Mouse (Mus musculus): ENCODE results near the gene Ppp6r2.

Gene Ppp6r2

DNA sequence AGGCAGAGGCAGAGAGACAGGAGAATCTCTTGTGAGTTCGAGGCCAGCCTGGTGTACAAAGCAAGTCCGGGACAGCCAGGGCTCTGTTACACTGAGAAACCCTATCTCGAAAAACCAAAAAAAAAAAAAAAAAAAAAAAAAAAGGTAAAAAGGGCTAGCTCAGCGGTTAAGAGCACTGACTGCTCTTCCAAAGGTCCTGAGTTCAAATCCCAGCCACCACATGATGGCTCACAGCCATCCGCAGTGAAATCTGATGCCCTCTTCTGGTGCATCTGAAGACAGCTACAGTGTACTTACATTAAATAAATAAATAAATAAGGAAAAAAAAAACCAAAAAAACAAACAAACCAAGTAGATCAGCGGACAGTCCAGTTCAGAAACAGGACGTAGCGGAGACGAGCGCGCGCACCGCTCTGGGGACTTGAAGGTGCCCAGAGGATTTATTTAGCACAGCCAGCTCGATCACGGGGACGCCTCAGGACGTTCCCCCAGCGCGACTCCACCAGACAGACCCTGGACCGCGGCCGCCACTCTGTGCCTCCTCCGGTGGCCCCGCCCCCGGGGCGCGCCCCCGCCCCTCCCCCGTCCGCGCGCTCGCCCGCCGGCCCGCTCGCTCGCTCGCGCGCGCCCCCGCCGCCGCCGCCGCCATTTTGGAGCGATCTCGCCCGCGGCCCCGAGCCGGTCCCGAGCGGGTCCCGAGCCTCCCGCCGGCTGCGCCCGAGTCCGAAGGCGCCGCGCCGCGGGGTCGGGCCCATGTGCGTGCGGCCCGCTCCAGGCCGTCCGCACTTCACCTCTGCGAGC is at the start of gene Ppp6r2:
TSS of gene Ppp6r2 (plus strand) at position 639 of the 801 bp plus-strand sequence.
- peak; percentile 81 for DNase-seq

DNA sequence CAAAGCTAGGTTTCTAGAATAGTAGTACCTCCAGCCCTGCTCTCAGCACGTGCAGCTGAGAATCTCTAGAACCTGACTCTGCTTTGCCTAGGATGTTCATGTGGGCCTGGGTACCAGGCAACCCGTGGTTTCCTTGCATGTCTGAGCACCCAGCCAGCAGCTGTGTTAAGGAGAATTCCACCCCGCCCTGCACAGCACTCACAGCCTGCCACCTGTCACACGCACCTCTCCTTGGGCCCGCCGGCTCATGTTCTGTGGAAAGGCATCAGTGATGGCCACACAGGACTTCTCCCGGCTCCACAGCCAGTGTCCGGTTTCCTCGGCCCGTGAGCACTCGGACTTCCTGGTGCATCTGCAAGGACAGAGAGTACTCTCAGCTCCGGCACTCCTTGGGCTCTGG is 45.9 kb upstream of the Ppp6r2 start:
- DNase-seq = no peak

DNA sequence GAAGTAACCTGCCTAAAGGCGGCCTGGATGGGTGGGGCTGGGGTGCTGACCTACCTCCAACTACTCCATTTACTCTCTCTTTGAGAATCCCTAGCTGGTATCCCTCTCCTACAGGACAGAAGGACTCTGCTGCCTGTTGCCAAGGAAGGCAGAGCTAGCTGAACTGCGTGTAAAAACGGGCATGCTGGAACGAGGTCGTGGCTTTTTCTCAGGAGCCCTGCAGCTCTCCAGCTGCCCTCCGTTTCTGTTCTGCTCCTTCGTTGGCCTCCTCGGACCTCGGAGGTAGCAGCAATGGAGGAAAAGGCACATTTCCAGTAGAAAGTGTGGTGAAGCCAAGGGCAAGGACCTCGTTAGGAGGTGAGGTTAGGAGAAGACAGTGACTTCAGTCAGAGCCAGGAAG is 42.4 kb upstream of the Ppp6r2 start:
- DNase-seq = no peak

DNA sequence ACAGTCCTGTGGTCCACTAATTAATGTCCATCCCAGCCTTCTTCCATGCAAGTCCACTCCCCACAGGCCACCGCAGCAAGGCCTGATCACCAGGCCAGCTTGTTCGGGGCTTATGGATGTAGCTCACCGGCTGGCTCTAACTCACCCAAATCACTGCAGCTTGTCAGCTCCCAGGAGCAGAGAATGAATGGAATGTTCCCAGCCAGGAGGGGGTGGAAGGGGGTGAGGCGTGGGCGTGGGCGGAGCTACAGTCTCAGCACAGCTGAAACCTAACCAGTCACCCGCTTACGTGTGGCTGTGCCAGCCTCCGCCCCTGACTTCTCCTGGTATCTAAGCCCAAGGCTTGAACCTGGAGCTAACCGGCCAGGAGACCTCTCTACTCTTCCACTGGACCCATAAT is 41.9 kb upstream of the Ppp6r2 start:
- peak; percentile 80 for DNase-seq

DNA sequence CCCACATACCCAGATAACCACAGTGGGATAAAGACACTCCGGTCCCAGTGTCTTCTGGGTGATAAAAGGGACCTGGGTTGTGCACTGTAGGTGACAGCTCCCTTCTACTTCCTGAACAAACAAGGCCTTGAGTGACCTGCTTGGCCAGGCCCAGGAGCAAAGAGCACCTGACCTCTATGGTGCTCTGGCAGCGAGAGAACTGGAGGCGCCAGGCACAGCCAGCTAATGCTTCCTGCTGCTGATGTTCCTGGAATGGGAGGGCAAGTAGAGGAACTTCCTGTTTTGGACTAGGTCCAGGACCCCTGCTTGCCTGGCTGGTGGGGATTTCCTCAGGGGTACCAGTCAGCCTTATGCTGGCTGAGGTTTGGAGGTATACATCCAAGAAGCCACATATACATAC is 41.3 kb upstream of the Ppp6r2 start:
- DNase-seq = peak; percentile 51

DNA sequence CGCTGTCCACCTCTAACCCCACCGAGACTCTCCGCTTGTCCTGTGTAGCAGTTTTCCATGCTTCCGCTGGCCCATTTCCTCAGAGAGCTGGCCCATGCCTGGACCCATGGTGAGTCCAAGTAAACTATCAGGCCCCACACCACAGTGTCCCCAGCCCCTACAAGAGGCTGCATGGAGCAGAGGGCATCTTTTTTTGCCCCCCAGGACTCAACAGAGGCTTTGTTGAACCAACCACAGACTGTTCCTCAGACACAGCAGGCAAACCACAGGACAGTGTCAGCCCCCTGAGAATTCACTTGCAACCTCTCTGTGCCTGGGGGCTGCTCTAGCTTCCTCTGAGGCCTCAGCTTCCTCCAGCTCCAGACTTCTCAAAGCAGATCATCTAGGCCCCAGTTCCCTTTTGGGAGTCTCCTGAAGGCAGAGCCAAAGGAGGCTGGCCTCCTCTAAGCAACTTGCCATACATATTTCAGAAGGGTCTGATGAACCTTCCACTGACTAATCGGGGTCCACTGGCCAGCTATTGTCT is 39.8 kb upstream of the Ppp6r2 start:
- DNase-seq = no peak

DNA sequence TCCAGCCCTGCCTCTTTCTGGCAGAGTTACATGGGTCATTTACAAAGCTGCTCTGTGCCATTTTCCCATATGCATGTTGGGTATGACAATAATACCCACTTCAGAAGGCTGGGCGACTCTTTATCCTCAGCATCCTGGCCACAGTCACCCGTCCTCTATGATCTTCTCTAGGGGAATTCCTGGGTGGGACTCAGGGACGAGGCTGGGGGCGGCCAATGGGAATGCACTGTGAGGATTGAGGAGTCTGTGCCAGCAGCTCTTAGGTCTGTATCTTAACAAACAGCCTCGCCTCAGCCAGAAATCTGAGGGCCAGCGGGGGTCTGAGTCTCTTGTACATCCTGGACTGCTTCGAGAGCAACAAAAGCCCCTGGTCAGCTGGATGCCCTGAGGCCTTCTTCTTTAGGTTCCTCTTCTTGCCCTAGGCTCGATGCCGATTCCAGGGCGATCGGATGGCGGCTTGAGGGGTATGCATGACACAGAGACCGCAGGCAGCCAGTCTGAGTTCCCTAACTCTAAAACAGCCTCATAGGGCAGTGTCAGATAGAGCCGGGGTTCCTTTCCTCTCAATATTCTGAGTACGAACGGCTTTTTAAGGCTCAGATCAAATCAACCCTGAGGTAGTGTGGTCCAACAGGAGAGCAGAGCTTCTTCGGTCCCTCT is 38.9 kb upstream of the Ppp6r2 start:
- DNase-seq = no peak

DNA sequence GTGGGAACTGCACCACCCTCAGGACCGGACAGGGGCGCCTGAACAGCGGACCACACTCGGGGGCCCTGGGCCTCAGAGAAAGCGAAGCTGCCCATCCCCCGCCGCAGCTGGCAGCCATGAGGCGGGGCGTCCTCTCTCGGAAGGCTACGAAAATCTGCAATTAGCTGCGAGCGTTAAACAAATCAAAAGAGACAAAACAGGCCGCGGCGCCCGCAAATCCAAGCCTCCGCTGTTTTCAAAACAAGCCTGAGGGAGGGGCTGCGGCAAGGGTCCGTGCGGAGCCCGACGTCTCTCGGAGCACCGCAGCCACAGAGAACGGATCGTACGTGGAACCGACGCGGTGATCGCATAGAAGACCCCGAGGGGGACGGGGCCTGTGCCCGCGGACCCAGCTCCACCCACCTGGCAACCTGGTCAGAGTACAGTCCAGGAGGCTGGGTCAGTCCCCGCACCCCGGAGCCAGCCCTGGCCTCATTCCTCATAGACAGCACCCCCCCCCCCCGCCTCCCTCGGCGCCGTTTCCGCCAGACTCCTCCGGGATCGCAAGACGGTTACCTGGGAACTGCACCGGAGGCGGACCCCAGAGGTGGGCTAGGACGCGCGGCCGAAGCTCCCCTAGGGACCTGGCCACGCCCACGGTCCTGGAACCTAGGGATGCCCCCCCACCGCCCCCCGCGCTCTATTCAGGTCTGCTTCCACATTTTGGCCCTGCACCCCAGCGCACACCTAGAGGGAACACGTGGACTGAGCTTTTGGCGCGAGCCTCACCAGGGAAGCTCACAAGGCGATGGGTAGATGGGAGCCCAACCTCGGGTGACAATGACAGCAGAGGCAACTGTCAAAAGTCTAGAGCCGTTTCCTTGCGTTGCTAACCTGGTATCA is 38.1 kb upstream of the Ppp6r2 start:
- DNase-seq = peak; percentile 64

DNA sequence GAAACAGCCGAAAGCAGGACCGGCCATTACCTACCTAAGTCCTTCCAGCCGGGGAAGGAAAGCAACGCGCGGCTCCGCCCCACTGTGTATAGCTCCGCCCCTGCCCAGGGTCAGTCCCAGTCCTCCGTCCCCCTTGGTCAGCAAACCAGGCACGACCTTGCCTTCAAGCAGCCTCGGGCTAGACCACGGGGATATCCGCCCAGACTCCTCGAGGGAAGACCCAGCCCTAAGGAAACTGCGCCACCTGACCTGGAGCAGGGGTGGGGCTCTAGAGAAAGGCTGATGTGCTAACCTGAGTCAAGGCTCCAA is 37.5 kb upstream of the Ppp6r2 start:
- peak; percentile 76 for DNase-seq

DNA sequence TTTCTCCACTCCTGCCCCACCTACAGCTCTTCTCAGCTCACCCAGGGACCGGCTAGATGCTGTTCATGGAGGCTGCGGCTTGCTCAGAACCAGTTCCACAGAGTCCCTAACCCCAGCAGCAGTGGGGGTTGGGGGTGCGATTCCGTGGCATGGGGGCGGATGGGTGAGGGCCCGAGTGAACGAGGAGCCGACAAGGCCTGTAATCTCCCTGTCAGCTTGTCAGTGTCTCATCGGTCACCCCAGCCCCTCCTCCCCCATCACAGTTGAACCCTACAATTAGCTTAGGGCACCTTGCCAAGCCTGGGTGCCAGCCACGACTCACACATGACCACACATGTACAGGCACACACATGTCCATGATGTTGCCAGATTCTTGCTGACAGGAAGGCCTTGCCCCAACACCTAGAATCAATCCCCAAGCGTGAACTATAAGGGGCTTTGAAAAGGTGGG is 36.4 kb upstream of the Ppp6r2 start:
- DNase-seq = peak; percentile 55

DNA sequence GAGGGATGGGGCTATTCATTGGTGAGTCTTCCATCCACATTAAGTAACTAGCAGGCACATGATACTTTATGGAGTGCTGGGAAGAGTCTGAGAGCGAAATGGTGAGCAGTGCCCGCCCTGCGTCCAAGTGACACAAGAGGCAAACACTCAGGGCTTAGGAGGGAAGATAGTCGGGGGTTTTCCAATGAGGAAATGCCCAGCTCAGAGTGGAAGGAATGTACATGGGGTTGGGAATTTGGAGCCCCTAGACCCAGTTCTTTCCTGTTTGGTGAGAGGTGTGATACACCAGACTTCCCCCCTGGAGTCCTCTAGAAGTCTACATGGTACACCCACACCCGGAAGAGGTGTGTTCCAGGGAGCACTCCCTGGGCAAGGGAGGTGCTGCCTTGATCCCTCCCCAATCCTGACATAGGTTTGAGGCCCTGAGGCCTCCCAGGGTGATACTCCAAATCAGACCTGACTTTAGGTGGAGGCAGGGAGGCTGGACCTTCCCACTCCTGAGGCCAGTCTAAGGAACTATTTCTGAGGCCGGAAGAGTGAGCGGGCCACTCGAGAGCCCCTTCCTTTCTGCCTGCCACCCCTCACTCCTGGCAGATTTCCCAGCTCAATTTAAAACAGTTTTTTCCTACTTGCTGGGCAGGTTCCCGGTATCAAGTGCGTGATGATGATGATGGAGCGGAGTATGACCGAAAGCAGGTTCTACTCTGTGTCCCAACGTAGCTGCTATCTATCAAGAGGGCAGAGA is 35.8 kb upstream of the Ppp6r2 start:
- no peak for DNase-seq

DNA sequence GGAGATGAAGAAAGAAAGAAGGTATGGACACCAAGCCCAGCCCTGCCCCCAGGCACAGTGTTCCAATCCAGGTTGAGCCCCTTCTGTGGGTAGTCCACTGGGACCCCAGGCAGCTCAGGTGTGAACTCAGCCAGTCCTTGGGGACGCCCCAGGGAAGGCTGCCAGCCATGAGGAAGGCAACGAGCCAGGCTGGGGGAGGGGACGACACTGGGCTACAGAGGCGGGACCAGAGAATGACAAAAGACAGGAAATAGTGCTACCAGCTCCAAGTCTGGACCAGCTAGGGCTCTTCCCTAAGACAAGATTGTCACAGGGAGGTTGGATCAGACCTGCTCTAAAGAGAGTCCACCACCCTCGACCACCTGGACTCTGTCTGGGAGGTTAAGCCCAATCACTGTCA is 34.2 kb upstream of the Ppp6r2 start:
- DNase-seq = peak; percentile 81

DNA sequence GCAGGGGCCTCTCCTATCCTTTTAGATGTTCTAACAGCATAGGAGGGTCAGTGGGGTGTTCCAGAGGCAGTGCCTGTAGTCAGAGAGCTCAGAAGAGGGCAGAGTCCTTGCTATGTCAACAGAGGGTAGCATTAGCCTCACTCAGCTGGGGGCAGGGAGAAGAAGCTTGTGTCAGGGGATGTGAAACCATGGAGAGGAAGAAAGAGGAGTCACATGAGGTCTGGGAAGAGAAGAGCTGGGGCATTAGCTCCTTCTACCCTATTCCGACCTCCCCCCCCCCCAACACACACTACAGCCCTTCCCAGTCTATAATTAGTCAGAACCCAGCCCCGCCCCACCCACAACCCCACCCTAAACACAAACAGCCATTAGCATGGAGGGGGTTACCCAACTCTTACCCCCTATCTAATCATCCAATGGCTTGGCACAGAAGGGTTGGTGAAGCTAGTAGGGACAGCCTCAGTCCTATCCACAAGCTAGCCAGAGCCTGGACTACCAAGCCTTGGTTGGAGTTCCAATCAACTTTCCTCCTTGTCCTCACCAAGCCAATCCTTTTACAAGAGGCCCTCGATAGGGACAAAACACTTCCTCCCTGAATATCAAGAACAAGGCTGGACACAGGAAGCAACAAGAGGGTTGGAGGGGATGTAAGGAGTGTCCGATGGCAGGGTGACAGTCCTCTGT is 33.6 kb upstream of the Ppp6r2 start:
- no peak for DNase-seq

DNA sequence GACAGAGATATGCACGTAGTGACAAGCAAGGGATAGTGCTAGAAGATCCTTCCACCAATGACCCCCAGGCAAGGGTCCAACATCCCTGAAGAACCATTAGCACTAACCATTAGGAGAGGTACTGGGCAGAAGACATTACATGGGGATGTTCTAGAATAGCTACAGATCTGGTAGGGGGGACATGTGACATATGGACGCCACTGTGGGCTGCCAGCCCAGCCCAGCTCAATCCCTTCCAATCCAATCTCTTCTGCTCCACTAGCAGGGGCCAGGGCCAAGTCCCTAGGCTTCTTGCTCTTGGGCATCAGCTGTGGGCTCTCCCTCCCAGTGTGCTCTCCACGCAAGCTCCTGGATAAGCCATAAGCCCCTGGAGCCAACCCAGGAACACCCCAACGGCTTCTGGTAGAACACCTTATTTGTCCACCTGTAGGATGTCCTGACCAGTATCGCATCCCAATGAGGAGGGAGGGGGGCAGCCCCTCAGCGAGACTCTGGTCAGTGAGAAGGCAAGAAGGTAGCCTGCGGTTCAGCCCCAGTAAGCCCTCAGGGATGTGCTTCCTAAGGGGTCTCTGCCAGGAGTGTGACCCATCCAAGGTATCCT is 33.0 kb upstream of the Ppp6r2 start:
- peak; percentile 87 for DNase-seq

DNA sequence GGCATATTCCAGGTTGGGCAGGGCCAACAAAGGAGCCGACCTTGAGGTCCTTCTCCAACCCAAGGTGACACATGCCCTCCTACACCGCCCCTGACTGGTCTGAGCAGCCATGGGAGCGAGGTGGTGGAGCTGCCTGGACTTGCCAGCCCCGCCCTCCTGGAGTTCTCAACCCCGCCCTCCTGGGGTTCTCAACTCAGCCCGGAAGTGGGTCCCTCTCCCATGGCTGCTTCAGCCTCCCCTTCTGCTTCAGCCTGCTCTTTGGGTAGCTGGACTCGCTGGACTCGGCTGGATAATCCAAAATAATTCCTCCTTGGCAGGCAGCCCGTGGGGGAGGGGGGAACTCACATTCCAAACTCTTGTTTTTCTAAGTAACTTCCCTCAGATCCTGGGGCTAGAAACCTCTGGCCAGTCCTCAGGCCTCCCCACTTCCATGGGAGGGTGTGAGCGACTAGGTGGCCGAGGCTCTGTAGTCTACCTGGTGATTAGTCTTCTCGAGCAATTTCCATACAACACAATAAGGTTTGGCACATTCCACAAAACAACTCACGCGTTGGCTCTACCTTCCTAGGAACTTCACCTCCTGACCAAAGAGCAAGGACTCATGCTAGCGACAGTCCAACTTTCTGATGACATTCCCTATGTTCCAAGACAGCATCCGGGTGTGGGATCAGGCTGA is 32.3 kb upstream of the Ppp6r2 start:
- peak; percentile 73 for DNase-seq

DNA sequence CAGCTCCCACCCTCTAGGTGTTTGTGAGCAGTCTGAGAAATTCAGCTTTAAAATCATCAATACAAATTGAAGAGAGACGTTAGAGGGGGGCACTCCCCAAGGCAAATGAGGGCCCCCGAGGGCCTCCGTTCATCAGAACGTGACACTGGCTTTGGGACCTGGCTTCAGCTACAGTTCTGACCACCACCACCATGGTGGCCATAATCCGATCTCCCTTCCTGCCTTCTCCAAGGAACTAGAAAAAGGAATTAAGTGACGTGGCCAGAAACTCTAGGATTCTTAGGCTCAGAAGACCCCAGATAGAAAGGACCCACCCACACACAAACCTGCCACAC is 31.8 kb upstream of the Ppp6r2 start:
- DNase-seq = no peak

DNA sequence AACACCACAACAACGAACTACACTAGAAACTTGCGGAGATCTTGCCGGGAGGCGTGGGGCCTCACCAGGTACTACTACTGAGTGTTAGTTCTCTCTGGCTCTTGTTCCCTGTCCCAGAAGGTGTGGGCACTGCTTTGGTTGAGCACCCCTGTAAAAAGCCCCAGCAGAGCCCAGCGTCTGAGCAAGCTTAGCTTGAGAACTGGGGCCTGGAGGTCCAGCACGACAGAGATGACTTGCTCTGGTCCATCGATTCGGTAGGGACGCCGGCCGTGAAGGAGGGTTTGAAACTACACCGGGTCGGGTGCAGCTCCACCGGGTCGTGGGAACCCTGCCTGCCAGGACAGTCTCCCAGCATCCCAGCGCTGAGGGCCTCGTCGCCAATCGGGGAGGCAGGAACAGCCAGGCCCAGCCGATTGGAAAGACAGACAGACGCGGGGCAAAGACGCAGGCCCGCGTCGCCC is 31.2 kb upstream of the Ppp6r2 start:
- DNase-seq = no peak

DNA sequence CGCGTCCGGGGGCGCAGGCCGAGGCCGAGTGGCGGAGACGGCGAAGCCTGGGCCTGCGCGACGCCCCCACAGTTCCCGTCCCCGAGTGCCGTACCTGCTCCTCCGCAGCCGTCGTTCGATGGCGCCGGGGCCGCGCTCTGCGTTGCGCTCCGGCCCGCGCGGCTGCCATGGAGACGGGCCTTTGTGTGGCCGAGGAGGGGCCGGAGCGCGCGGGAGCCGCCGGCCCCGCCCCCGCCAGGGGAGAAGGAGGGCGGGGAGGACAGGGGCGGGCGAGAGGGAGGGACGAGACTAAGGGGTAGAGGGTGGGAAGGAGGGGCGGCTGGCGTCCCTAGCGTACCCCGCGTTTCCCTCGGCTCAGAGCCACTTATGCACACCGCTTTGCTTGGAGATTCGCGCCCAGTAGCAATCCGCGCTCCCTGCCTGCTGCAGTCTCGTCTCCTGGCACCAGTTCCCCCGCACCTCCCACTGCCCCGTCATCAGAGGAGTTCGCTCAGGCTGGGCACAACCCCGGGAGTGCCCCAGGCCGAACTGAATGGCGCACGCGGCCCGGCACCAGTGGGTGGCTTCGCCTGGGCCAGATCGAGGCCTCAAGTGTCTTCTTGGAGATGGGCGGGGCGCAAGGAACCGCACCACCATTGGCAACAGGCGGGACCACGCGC is 30.7 kb upstream of the Ppp6r2 start, which contains the start of gene Plxnb2:
TSS of gene Plxnb2 (minus strand) at position 218 of the 659 bp plus-strand sequence.
- peak; percentile 77 for DNase-seq

DNA sequence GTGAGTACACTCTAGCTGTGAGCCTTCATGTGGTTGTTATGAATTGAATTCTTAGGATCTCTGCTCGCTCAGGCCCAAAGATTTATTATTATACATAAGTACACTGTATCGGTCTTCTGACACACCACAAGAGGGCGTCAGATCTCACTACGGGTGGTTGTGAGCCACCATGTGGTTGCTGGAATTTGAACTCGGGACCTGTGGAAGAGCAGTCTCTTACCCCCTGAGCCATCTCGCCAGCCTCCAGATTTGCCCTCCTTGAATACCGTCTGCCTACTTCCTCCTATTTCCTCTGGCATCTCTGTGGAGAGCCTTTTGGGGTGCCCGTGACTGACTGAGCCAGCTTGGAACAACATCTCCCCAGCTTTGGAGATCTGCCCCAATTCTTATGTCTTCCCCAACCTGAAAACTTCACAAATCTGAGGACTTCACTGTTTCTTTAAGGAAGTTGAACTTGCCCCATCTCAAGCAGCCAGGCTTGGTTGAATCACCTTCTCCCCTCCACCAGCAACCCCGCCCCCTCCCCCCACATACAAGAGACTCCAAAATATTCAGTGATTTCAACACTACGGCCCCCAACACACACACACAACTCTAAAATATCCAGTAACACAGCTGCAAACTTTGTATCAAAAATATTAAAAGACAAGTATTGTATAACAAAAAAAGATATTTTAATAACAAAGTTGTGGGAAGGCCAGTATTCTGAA is 29.6 kb upstream of the Ppp6r2 start:
- no peak for DNase-seq

DNA sequence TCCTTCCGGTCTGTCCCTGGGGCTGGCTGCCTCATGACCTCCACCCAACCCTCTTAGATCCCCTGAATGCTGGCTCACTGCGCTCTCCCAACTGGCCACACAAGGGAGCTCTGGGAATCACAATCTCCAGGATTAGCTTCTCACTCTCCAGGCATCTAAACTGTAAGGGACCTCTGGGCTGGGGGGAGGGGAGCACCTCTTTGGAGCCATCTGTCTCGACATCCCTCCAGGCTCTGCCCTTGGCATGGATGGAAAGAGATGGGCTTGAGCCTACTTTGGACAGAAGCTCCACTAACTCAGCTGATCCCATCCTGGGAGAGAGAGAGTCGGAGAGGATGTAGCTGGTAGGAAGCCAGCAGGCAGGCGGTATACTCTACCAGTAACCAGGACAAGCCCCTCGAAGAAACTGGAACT is 29.0 kb upstream of the Ppp6r2 start:
- DNase-seq = peak; percentile 64
